Mouse (Mus musculus): ENCODE results near the gene Psmb2.

DNA sequence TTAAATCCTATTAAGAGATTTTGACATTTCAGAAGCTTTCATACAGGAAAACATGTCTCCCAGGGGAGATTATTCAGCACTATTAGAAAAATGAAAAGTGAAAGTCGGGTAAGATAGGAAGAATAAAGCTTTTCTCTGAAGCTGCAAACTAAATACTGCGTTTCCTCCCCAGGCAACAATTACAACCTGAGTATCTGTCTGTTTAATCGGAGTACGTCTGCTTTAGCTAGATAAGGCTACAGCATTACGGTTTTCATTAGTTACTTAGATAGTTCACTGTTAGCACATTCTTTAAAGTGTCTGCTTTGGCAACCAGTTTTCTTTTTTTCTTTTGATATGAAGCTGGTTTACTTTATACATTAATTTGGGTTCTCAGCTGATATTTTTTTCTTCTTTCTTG lies 4.9 kb downstream of the Psmb2 start:
- TF ChIP-seq SRF (IDR thresholded peaks at IDR 0.05; ENCODE audit: control insufficient read depth, insufficient read length, low read depth) (no peak), USF1 (IDR thresholded peaks at IDR 0.05; ENCODE audit: low read depth) (no peak), TCF12 (IDR thresholded peaks at IDR 0.05; ENCODE audit: insufficient read depth, poor library complexity, severe bottlenecking) (no peak), POLR2A (IDR thresholded peaks at IDR 0.05; ENCODE audit: insufficient read length, low read depth) (no peak), CEBPB (IDR thresholded peaks at IDR 0.05; ENCODE audit: insufficient read depth, poor library complexity, severe bottlenecking) (no peak)
